In genomic region chr1:90780446-90780845, GRCm38 (mm10) we compare ENCODE assay signal across 17 mouse cellular contexts.
"Had no signal": no experiment of that assay in that cellular context is flagged by ENCODE, and none has a peak within 500 bp of the region (broad histone marks: within the 10 kb centered on the region; RNA-seq: fewer than 3 reads in every experiment).

No protein-coding gene starts in this region.

- H3K4me2 ChIP-seq: limb, embryonic 12.5 days; limb, embryonic 15.5 days; liver, embryonic 11.5 days; lung, embryonic 14.5 days; midbrain, embryonic 12.5 days; midbrain, embryonic 15.5 days had no signal

- H3K27me3 ChIP-seq: limb, embryonic 15.5 days; midbrain, embryonic 12.5 days; midbrain, embryonic 15.5 days had no signal

- H3K9me3 ChIP-seq: limb, embryonic 12.5 days; limb, embryonic 15.5 days; midbrain, embryonic 12.5 days; midbrain, embryonic 15.5 days had no signal

- H3K4me1 ChIP-seq: midbrain, embryonic 15.5 days had no signal

- DNase-seq: kidney, postnatal 25 days; layer of hippocampus, adult 9-11 months; liver, postnatal 0 days; lung, embryonic 14.5 days; thymus, adult 18-20 months; thymus, postnatal 36 days had no signal

- H3K9ac ChIP-seq: limb, embryonic 12.5 days; limb, embryonic 15.5 days; liver, embryonic 14.5 days; liver, postnatal 0 days; lung, embryonic 14.5 days; midbrain, embryonic 12.5 days; midbrain, embryonic 15.5 days had no signal

- H3K27ac ChIP-seq: kidney, postnatal 0 days; layer of hippocampus, adult 2 months; left cerebral cortex, adult 2 months; limb, embryonic 12.5 days; limb, embryonic 15.5 days; liver, embryonic 14.5 days; macrophage; midbrain, embryonic 12.5 days; midbrain, embryonic 15.5 days had no signal

- ATAC-seq: liver, postnatal 0 days; lung, postnatal 0 days; midbrain, embryonic 15.5 days had no signal

- H3K4me3 ChIP-seq: layer of hippocampus, adult 2 months; left cerebral cortex, adult 2 months; limb, embryonic 12.5 days; limb, embryonic 15.5 days; midbrain, embryonic 12.5 days; midbrain, embryonic 15.5 days had no signal

- H3K36me3 ChIP-seq: midbrain, embryonic 12.5 days; midbrain, embryonic 15.5 days had no signal
